Mouse (Mus musculus) adrenal gland, adult 2 months (tissue): ENCODE results near the gene Tmem209. TPM values are rescaled to one million over a fixed set of nuclear protein-coding genes. Genes with fewer than 3 reads are reported as not detected.

Experiments
- DNase-seq: peaks from one replicate; pipeline ENCODE4 v3.0.0; 2021
- polyA plus RNA-seq: library from polyadenylated mRNA; depleted of rRNA; stranded (reverse); fragments of >200 nt; gene quantifications from 2 replicates; pipeline ENCODE4 v1.2.3, GENCODE M21; 2012; rRNA removed
- total RNA-seq, 2 experiments: library from RNA; stranded (reverse); gene quantifications; 2 replicates each; pipeline ENCODE4 v1.2.3; 2021

Tmem209 gene
- total and polyA plus RNA-seq, 3 experiments: 24.2 to 43.3 (median 28.0) TPM

GRCm38 (mm10) chr6:30461755-30462344, 47.7 kb downstream of the Tmem209 start:
- no peak for DNase-seq

- peak; percentile 43 for DNase-seq
Measured at GRCm38 (mm10) chr6:30460750-30461446, 48.7 kb downstream of the Tmem209 start.

- DNase-seq: peak; percentile 84
Measured at GRCm38 (mm10) chr6:30459811-30460749, 49.5 kb downstream of the Tmem209 start.

GRCm38 (mm10) chr6:30459056-30459747, 50.4 kb downstream of the Tmem209 start:
- no peak for DNase-seq

GRCm38 (mm10) chr6:30458626-30459025, 51.0 kb downstream of the Tmem209 start:
- DNase-seq: no peak

- DNase-seq: no peak
Measured at GRCm38 (mm10) chr6:30456991-30457390, 52.6 kb downstream of the Tmem209 start.

- DNase-seq: no peak
Measured at GRCm38 (mm10) chr6:30439576-30439975, 70.0 kb downstream of the Tmem209 start.

GRCm38 (mm10) chr6:30437054-30437453, 72.5 kb downstream of the Tmem209 start:
- DNase-seq: no peak

- no peak for DNase-seq
Measured at GRCm38 (mm10) chr6:30436476-30436875, 73.1 kb downstream of the Tmem209 start.

- no peak for DNase-seq
Measured at GRCm38 (mm10) chr6:30432461-30433192, 77.0 kb downstream of the Tmem209 start.

Other genes starting within 250 kb of the Tmem209 start
- 100 to 1,000 TPM in 1 of 2 experiments, 10 to 100 TPM in 1; 94.9 to 150 TPM for gene Ube2h, start 205.2 kb downstream of the Tmem209 start, total RNA-seq
- 129 and 162 TPM in 2 replicates for gene Ube2h, start 205.2 kb downstream of the Tmem209 start, polyA plus RNA-seq
- 10 to 100 TPM; 19.6 to 21.7 TPM for gene Zc3hc1, start 118.8 kb downstream of the Tmem209 start, total RNA-seq
- gene Zc3hc1, start 118.8 kb downstream of the Tmem209 start, polyA plus RNA-seq: 16.9 and 18.1 TPM in 2 replicates
- gene Klhdc10, start 107.9 kb downstream of the Tmem209 start, total RNA-seq: 10 to 100 TPM; 57.8 to 75.6 TPM
- gene Klhdc10, start 107.9 kb downstream of the Tmem209 start, polyA plus RNA-seq: 14.1 and 15.7 TPM in 2 replicates
- gene Ssmem1, start 66 bp upstream of the Tmem209 start, total RNA-seq: under 1 TPM in 1 of 2 experiments, not detected in 1; 0.28 TPM
- gene Ssmem1, start 66 bp upstream of the Tmem209 start, polyA plus RNA-seq: not detected in 2 replicates
- under 1 TPM; 0.69 to 0.98 TPM for gene Cpa2, start 31.8 kb upstream of the Tmem209 start, total RNA-seq
- 0.10 TPM in 1 of 2 replicates, not detected in the other for gene Cpa2, start 31.8 kb upstream of the Tmem209 start, polyA plus RNA-seq
- gene Cpa4, start 58.6 kb upstream of the Tmem209 start, total RNA-seq: 1 to 10 TPM; 1.6 to 2.1 TPM
- gene Cpa4, start 58.6 kb upstream of the Tmem209 start, polyA plus RNA-seq: 0.94 and 1.1 TPM in 2 replicates
- not detected for gene Cpa5, start 101.2 kb upstream of the Tmem209 start, total RNA-seq
- gene Cpa5, start 101.2 kb upstream of the Tmem209 start, polyA plus RNA-seq: not detected in 2 replicates
- not detected for gene Cpa1, start 129.4 kb upstream of the Tmem209 start, total RNA-seq
- not detected in 2 replicates for gene Cpa1, start 129.4 kb upstream of the Tmem209 start, polyA plus RNA-seq
- 1 to 10 TPM; 5.9 to 9.3 TPM for gene Cep41, start 184.0 kb upstream of the Tmem209 start, total RNA-seq
- gene Cep41, start 184.0 kb upstream of the Tmem209 start, polyA plus RNA-seq: 3.4 and 4.5 TPM in 2 replicates
- gene Mest, start 213.8 kb upstream of the Tmem209 start, total RNA-seq: 10 to 100 TPM; 32.3 to 58.6 TPM
- 209 and 411 TPM in 2 replicates for gene Mest, start 213.8 kb upstream of the Tmem209 start, polyA plus RNA-seq